Mouse (Mus musculus): ENCODE measurements at regions not wholly inside any gene's neighbourhood (a gene's known extent, or its start where the extent isn't known, plus 50 kb on each side); places are given as distances from the start of the nearest gene placed in this dataset.

GRCm38 (mm10) chr1:137929764-137930163 lies 245.7 kb downstream of the Ptprc start:
- ATAC-seq (replicated peaks; ENCODE audit: low FRiP score, poor library complexity, severe bottlenecking), result no peak

GRCm38 (mm10) chr1:137928522-137928921 lies 247.0 kb downstream of the Ptprc start:
- ATAC-seq (replicated peaks; ENCODE audit: low FRiP score, poor library complexity, severe bottlenecking), result no peak

DNA sequence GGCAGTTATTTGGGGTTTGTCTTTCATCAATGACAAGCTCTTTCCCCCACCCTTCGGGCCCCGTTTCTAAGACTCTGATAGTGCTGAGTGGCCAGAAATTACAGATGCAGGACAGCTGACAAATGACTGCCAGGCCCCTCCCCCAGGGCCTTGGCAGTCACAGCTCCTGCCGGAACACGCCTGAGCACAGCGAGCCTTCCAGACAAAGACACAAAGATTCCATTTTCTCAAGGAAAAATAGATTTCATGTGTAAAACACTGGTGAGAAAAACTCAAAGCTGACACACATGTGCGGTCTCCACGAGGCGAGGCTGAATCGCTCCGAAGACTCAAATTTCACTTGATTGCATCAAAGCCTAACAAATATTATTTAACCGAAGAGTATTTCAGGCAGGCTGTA lies 247.6 kb downstream of the Ptprc start:
- no peak for ATAC-seq (replicated peaks; ENCODE audit: low FRiP score, poor library complexity, severe bottlenecking)

DNA sequence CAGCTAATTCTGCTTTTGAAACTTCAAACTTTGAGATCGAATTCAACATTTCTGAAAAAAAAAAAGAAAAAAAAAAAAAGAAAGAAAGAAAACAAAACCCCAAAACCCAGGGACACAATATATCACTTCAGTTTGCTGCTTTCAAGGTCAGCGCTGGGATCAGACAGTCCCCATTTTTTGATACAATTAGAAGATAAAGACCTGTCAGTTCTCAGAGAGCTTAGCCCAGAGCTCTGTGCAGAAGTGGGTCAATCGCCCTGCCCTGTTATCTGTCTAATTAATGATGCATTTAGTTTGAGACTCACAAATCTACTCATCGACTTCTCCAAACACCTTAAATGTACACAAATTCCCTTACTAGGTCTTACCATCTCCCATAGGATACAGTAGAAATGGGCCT lies 249.2 kb downstream of the Ptprc start:
- no peak for ATAC-seq (replicated peaks; ENCODE audit: low FRiP score, poor library complexity, severe bottlenecking)

- ATAC-seq (replicated peaks; ENCODE audit: low FRiP score, poor library complexity, severe bottlenecking), result no peak
Observed at GRCm38 (mm10) chr1:137924156-137924555, 251.4 kb downstream of the Ptprc start.

DNA sequence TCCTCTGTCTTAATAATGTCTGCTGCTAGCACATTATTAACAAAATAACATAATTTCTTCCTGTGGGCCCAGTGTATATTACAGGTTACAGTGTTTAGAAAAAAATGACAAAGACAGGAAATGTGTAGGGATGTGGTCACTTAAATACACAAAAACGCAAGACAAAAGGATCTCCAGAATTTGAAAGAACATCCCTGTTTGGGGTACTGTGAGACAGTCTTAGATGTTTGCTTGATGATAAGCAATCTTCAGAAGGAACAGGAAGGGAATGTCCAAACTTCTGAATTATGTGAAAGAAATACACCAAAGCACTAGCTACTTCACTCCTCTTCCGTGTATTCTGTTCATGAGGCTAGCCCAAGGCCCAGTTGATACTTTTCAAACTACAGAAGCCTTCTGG lies 251.8 kb downstream of the Ptprc start:
- ATAC-seq (replicated peaks; ENCODE audit: low FRiP score, poor library complexity, severe bottlenecking), result no peak

DNA sequence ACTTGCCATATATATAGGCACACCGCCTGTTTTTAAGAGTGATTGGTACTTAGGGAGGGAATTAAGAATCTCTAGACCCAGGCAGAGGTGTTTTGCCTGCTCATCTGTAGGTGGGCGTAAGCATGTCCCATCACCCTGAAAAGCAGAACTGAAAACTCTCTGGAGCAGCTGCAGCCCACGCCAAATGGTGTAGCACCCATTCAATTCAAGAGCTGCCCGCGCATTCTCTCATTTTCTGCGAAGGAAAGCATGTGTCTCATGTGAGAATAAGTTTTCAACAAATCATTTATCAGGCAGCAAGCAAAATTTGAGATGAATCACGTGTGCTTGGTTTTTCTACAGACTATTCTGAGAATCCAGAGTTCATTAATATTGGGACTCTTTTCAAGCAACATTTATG lies 252.7 kb downstream of the Ptprc start:
- ATAC-seq (replicated peaks; ENCODE audit: low FRiP score, poor library complexity, severe bottlenecking), result no peak

- no peak for ATAC-seq (replicated peaks; ENCODE audit: low FRiP score, poor library complexity, severe bottlenecking)
Observed at GRCm38 (mm10) chr1:137921592-137921991, 253.9 kb downstream of the Ptprc start.

- no peak for ATAC-seq (replicated peaks; ENCODE audit: low FRiP score, poor library complexity, severe bottlenecking)
Observed at GRCm38 (mm10) chr1:137919739-137920563, 255.6 kb downstream of the Ptprc start.

- ATAC-seq (replicated peaks; ENCODE audit: low FRiP score, poor library complexity, severe bottlenecking), result no peak
Observed at GRCm38 (mm10) chr1:137917449-137917848, 258.1 kb downstream of the Ptprc start.

GRCm38 (mm10) chr1:137906883-137907282 lies 268.6 kb downstream of the Ptprc start:
- no peak for ATAC-seq (replicated peaks; ENCODE audit: low FRiP score, poor library complexity, severe bottlenecking)

DNA sequence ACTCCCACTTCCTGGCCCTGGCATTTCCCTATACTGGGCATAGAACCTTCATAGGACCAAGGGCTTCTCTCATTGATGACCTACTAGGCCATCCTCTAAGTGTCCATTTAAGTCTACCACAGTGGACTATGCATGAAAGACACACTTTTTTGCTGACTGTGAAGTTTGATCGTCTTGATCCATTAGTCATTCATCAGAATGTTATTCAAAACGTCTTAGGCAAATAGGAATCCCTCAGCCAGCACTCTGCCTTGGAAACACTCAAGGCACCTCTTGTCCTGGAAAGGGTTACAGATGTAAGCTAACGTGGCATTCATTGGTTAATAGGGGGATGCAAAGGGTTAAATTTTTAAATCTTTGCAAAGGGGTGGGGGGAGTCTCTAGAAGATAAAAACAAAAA lies 269.0 kb downstream of the Ptprc start:
- ATAC-seq (replicated peaks; ENCODE audit: low FRiP score, poor library complexity, severe bottlenecking), result no peak

GRCm38 (mm10) chr1:137905566-137905965 lies 269.9 kb downstream of the Ptprc start:
- no peak for ATAC-seq (replicated peaks; ENCODE audit: low FRiP score, poor library complexity, severe bottlenecking)

DNA sequence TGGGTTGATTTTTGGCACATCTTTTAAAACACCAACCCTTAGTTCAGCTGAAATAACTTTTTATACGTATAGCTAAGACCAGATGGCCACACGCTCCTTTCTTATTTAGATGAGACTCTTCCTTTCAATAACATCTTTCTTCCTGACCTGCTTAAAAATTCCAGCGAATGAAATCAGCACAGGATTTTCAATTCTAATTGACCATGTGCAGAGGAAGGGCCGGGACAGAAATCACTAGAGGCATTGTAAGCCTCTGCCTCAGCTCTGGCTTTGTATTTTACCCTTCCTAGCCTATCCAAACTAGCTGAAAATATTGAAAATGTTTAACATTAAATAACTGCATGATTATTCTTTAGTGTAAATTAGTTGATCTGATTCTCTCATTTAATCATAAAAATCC lies 272.2 kb downstream of the Ptprc start:
- ATAC-seq (replicated peaks; ENCODE audit: low FRiP score, poor library complexity, severe bottlenecking), result no peak

GRCm38 (mm10) chr1:137902859-137903258 lies 272.6 kb downstream of the Ptprc start:
- ATAC-seq (replicated peaks; ENCODE audit: low FRiP score, poor library complexity, severe bottlenecking), result no peak

DNA sequence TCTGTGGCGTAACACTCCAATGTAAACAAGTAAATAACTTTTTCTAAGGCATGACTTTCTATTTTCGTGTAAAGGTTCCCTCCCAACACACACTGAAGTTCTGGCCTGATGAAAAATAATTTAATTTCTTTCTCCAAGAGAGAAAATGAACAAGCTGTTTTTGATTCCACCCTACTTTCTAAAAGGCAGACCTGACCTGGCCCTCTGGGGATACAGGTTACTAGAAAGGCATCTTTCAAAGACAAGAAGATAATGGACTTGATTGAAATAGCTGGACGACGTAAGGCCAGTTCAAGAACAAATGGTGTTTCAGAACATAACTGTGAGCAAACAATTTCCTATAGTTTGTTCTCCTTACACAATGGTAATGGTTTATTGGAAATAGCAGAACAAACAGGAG lies 273.5 kb downstream of the Ptprc start:
- no peak for ATAC-seq (replicated peaks; ENCODE audit: low FRiP score, poor library complexity, severe bottlenecking)

DNA sequence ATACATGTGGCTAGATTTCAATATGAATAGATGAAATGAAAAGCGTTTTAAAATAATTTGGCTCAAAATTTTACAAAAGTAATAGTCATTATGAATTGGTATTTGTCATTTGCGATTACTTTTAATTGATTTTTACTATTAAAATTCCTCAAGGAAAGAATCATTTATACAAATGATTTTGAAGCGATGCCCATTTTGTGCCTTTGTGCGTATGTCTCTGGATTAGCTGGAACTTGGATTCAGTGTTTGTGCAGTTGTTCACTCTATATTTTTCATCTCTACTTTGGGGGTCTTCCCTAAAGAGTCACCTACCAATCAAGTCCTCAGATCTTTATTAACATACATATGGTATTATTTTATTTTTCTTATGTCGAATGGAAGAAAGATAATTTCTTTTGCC lies 274.3 kb downstream of the Ptprc start:
- ATAC-seq (replicated peaks; ENCODE audit: low FRiP score, poor library complexity, severe bottlenecking), result no peak

DNA sequence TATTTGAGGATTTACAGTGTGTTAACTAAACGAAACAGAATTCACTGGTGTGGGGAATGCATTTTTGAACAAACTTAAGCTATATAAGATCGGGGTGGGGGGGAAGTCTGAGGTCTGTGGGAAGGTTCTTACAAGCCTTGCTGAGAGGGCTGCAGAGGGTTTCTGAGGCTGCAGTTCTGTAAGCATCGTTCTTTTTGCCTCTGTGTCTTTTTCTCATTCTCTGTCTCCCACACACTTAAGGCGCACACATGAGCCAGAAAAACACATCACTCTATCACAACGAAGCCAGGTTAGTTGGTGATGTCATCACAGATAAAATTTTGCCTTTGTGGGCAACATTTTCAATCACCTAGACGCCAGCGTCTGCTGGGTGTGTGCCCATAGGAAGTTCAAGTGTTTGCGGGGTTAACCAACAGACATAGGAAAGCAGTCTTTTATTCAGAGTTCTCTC lies 274.9 kb downstream of the Ptprc start:
- ATAC-seq (replicated peaks; ENCODE audit: low FRiP score, poor library complexity, severe bottlenecking), result no peak

DNA sequence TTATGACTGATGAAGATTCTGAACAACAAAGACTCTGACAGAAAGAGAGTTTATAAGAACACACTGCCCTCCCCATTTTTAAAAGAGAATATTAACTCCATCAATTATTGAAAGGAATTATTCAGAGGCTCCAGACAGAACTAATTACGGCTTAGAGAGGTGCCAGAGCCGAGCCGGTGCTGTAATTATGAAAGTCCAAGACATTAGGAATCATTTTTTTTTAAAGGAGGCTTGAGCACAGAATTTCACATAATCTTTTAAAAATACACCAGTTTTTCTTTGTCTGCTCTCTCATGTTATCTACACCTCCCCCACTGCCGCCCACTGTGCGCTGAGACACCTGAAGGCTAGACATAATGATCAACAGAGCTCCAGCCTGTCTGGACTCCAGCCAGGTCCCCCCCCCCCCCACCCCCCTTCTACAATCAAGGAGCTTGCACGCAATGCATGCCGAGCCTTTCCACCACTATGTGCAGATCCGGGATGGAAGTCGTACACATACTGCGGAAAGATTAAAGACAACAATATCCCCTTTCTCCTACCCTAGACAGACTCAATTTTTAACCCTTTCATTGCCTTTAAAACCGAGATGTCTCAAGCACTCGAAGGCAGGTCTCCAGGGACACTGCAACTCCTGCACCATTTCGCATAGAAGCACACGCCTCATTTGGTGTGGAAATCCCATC lies 275.4 kb downstream of the Ptprc start:
- no peak for ATAC-seq (replicated peaks; ENCODE audit: low FRiP score, poor library complexity, severe bottlenecking)

- ATAC-seq (replicated peaks; ENCODE audit: low FRiP score, poor library complexity, severe bottlenecking), result no peak
Observed at GRCm38 (mm10) chr1:137899305-137899704, 276.2 kb downstream of the Ptprc start.

GRCm38 (mm10) chr1:137898891-137899290 lies 276.6 kb downstream of the Ptprc start:
- ATAC-seq (replicated peaks; ENCODE audit: low FRiP score, poor library complexity, severe bottlenecking), result peak; percentile 46; the same call in 1 of the 2 replicates

Measured in erythroblast, adult 5-6 weeks (primary cell).